Mouse (Mus musculus) T-helper 17 cell (primary cell): ENCODE measurements around the gene Olfr389.

Experiments
- in situ Hi-C, 2 experiments: fragments of 300-600 bp; cut with MboI, MseI; formaldehyde crosslinking; loops; 1 replicate in 1 of 2; 2 replicates in 1 of 2; pipeline ENCODE4 v1.15.1; 2025; ENCODE audit warnings: high pct_unique_total_duplicates in 2 of 2

Gene Olfr389

DNA sequence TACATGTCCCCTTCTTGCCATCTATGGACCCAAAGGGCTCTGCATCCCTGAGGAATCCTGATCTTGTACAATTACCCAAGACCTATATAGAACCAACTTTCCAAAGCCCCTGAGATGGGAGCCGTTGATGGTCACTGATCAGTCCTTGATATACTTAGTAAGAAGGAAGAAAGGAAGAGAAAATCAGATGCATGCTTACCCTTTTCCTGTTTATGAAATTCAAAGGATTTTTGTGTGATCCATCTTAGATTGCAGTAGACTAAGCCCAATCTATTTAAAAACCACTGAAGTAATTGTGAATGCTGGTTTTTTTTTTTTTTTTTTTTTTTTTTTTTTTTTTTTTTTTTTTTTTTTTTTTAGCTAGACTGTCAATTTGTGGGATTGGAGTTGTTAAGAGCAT lies at the start of gene Olfr389:
TSS of gene Olfr389 (minus strand) at position 101 of the 400 bp plus-strand sequence.
- in situ Hi-C loops, result no loop called here

DNA sequence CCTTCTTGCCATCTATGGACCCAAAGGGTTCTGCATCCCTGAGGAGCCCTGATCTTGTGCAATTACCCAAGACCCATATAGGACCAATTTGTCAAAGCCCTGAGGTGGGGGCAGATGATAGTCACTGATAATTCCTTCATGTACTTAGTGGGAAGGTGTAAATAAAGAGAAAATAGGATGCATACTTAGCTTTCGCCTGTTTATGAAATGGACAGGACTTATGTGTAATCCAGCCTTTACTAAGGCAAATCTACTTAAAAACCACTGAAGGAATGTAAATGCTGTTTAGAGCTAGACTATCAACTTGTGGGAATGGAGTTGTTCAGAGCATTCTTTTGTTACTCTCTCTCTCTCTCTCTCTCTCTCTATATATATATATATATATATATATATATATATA lies 36.4 kb upstream of the Olfr389 start, which contains the start of gene Olfr392:
TSS of gene Olfr392 (minus strand) at position 101 of the 400 bp plus-strand sequence.
- in situ Hi-C loops, result loop anchor here in 1 of 2 experiments (25.0 kb wide), 1 partner anchor 905 kb away; no protein-coding TSS in a partner anchor

DNA sequence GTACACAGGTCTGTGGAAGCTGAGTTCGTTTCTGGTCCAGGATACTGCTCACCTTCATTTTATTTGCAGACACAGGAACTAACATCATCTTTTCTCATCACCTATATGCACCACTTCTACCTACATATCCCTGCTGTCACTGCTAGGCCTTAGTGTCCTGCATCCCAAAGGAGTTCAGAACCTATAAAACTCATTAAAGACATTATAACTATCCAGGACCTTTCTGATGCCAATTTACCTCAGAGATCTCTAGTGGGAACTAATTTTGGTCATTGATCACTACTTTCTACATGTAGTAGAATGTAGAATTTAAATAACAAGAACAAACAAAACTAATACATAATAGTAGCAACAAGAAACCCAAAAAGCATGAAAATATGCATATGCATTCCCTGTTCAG lies 22.4 kb upstream of the Olfr389 start, which contains the start of gene Olfr391-ps:
TSS of gene Olfr391-ps (minus strand) at position 101 of the 400 bp plus-strand sequence.
- in situ Hi-C loops, result loop anchor here in 1 of 2 experiments (25.0 kb wide), 1 partner anchor 891 kb away; no protein-coding TSS in a partner anchor

DNA sequence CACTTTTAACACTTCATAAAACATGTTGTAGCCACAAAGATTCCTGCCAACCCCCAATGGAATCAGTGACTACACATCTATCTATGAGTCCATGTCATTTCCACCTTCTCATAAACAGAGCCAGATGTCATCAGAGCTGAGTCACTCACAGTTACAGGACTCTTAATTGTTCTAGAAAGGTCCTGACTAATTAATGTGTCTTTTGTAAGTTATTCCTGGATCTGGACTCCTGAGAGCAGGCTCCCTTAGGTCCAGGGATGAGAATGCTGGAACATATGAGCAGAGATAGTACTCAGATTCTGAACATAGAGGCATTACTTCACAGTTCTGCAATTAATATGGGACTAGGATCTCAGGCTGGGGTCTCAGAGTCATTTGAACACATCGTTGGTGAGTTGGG lies 2.2 kb upstream of the Olfr389 start, which contains the start of gene Olfr390:
TSS of gene Olfr390 (plus strand) at position 301 of the 400 bp plus-strand sequence.
- in situ Hi-C loops, result no loop called here

DNA sequence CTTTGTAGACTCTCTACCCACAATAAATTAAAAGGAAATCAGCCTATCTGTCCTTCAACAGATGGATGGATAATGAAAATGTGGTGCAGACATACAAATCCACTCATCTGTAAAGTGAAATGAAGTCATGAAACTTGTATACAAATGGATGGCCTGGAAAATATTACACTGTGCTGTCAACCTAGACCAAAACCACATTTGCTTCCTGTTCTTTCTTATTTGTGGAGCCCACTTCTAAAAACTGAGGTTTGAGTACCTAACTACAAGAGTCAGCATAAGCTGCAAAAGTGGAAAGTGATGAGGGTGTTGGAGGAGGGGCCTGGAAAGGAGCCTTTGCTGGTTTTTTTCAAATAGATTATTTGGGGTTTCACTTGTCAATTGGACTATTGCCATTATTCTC lies 21.4 kb downstream of the Olfr389 start:
- in situ Hi-C loops, result no loop called here
